Mouse (Mus musculus): ENCODE measurements around the gene Tmprss11e. TPM values are rescaled to one million over a fixed set of nuclear protein-coding genes. Genes with fewer than 3 reads are reported as not detected.

Tmprss11e gene
- not detected in 2 replicates for total RNA-seq (2021)
- long read RNA-seq, experiment 1 = 0 reads
- long read RNA-seq, experiment 2 = 0 reads

GRCm38 (mm10) chr5:86745715-86746114 is at the start of gene Tmprss11e:
Tmprss11e (minus strand) TSS chr5:86745815.
- DNase-seq = no peak

GRCm38 (mm10) chr5:86792807-86793206 is 47.2 kb upstream of the Tmprss11e start:
- no peak for DNase-seq

GRCm38 (mm10) chr5:86792249-86792648 is 46.6 kb upstream of the Tmprss11e start:
- DNase-seq = no peak

GRCm38 (mm10) chr5:86789954-86790353 is 44.3 kb upstream of the Tmprss11e start:
- DNase-seq = no peak

GRCm38 (mm10) chr5:86786798-86787197 is 41.2 kb upstream of the Tmprss11e start:
- DNase-seq = no peak

GRCm38 (mm10) chr5:86784205-86784604 is 38.6 kb upstream of the Tmprss11e start:
- no peak for DNase-seq

GRCm38 (mm10) chr5:86783059-86783458 is 37.4 kb upstream of the Tmprss11e start:
- DNase-seq = no peak

GRCm38 (mm10) chr5:86778471-86778870 is 32.9 kb upstream of the Tmprss11e start:
- no peak for DNase-seq

GRCm38 (mm10) chr5:86776941-86777340 is 31.3 kb upstream of the Tmprss11e start:
- peak; percentile 56 for DNase-seq

- no peak for DNase-seq
Measured at GRCm38 (mm10) chr5:86771010-86771409, 25.4 kb upstream of the Tmprss11e start.

GRCm38 (mm10) chr5:86769015-86769658 is 23.5 kb upstream of the Tmprss11e start:
- DNase-seq = no peak

- no peak for DNase-seq
Measured at GRCm38 (mm10) chr5:86742796-86743195, 2.8 kb downstream of the Tmprss11e start.

- DNase-seq = no peak
Measured at GRCm38 (mm10) chr5:86741146-86741545, 4.5 kb downstream of the Tmprss11e start.

GRCm38 (mm10) chr5:86735808-86736207 is 9.8 kb downstream of the Tmprss11e start:
- DNase-seq = no peak

- DNase-seq = no peak
Measured at GRCm38 (mm10) chr5:86730587-86730986, 15.0 kb downstream of the Tmprss11e start.

- no peak for DNase-seq
Measured at GRCm38 (mm10) chr5:86728574-86728973, 17.0 kb downstream of the Tmprss11e start.

- peak; percentile 7 for DNase-seq
Measured at GRCm38 (mm10) chr5:86727033-86727432, 18.6 kb downstream of the Tmprss11e start.

GRCm38 (mm10) chr5:86725021-86725420 is 20.6 kb downstream of the Tmprss11e start:
- DNase-seq = no peak

- DNase-seq = no peak
Measured at GRCm38 (mm10) chr5:86722820-86723460, 22.7 kb downstream of the Tmprss11e start.

GRCm38 (mm10) chr5:86714967-86715366 is 30.6 kb downstream of the Tmprss11e start:
- no peak for DNase-seq

- DNase-seq = no peak
Measured at GRCm38 (mm10) chr5:86704923-86705322, 40.7 kb downstream of the Tmprss11e start.

- peak; percentile 51 for DNase-seq
Measured at GRCm38 (mm10) chr5:86684667-86685066, 60.9 kb downstream of the Tmprss11e start.

GRCm38 (mm10) chr5:86676262-86676661 is 69.4 kb downstream of the Tmprss11e start, which contains the start of gene Tmprss11b:
Tmprss11b (minus strand) TSS chr5:86676362.
- no peak for DNase-seq
